Mouse (Mus musculus): ENCODE data around the gene Ap1m2. TPM values are rescaled to one million over a fixed set of nuclear protein-coding genes. Genes with fewer than 3 reads are reported as not detected.
"Not testable (repeated sequence)": the region's sequence is repeated elsewhere in the genome, so short reads cannot be mapped to it uniquely, and the experiment has no call there.

The Ap1m2 gene
- polyA plus RNA-seq, 1 experiment from 2014 or later = 53.2 TPM

- H3K9ac ChIP-seq (ENCODE audit: low read length) = no peak overlapping the region
- WGBS = 72% methylated on average over 7 of the region's 7 CpGs
- H3K27ac ChIP-seq (ENCODE audit: low read length) = no peak overlapping the region
- ATAC-seq (ENCODE audit: low read depth) = no peak
- H3K9me3 ChIP-seq (ENCODE audit: control insufficient read depth, low read length) = no peaks in the 10 kb centered on the region
- H3K4me1 ChIP-seq (replicated peaks; ENCODE audit: control insufficient read depth, insufficient read depth, low read length) = no peaks in the 10 kb centered on the region
- no peak overlapping the region for H3K4me2 ChIP-seq (ENCODE audit: low read depth, low read length)
- no peak overlapping the region for H3K4me3 ChIP-seq (ENCODE audit: low read length)
- H3K36me3 ChIP-seq (ENCODE audit: control insufficient read depth, insufficient read depth, low read length) = peaks cover 64% of the 10 kb centered on the region
- H3K27me3 ChIP-seq (ENCODE audit: control insufficient read depth, insufficient read depth, low read depth, low read length) = no peaks in the 10 kb centered on the region
These were observed 37.0 kb downstream of the Ap1m2 start for GRCm38 (mm10) chr9:21275013-21275710.

- H3K9me3 ChIP-seq (ENCODE audit: control insufficient read depth, low read length) = no peaks in the 10 kb centered on the region
- no peaks in the 10 kb centered on the region for H3K4me1 ChIP-seq (replicated peaks; ENCODE audit: control insufficient read depth, insufficient read depth, low read length)
- no peak overlapping the region for H3K4me3 ChIP-seq (ENCODE audit: low read length)
- 87% methylated on average over 3 of the region's 3 CpGs for WGBS
- H3K27me3 ChIP-seq (ENCODE audit: control insufficient read depth, insufficient read depth, low read depth, low read length) = no peaks in the 10 kb centered on the region
- no peak overlapping the region for H3K4me2 ChIP-seq (ENCODE audit: low read depth, low read length)
- no peak overlapping the region for H3K27ac ChIP-seq (ENCODE audit: low read length)
- H3K9ac ChIP-seq (ENCODE audit: low read length) = no peak overlapping the region
- ATAC-seq (ENCODE audit: low read depth) = no peak
- peaks cover 65% of the 10 kb centered on the region for H3K36me3 ChIP-seq (ENCODE audit: control insufficient read depth, insufficient read depth, low read length)
These were observed 37.8 kb downstream of the Ap1m2 start for GRCm38 (mm10) chr9:21274336-21274735.

DNA sequence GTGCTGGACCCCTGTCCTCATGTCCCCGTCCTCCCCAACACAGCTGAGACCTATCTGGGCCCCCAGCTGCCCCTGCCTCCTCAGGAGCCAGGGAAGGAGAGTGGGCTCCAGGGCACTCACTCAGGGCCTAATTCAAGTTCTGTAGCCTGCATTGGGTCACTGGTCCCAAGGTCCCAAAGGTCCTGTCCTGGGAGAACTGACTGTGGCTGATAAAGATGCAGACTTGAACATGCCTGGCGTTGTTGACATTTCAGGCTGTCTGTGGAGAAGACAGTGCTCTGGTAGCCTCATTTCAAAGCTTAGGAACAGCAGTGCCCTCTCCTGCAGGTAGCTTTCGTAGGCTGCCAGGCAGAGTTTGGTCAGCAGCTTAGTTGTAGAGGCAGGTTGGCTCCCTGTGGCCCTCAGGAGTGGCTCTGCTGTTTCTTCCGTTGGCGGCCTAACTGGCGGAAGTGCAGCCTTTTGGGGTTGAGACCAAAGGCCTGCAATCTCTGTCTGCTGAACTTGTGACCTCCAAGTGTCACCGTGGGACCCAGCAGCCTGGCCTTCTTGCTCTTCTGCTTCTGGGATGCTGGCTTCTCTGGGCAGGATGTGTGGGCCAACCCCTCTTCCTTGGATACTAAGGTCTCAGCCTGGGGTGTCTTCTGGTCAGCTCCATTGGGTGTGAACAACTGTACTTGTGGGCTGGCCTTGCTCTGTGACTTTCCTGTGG, 38.5 kb downstream of the Ap1m2 start:
- H3K9ac ChIP-seq (ENCODE audit: low read length) = no peak overlapping the region
- no peaks in the 10 kb centered on the region for H3K27me3 ChIP-seq (ENCODE audit: control insufficient read depth, insufficient read depth, low read depth, low read length)
- H3K27ac ChIP-seq (ENCODE audit: low read length) = no peak overlapping the region
- no peak overlapping the region for H3K4me2 ChIP-seq (ENCODE audit: low read depth, low read length)
- H3K9me3 ChIP-seq (ENCODE audit: control insufficient read depth, low read length) = no peaks in the 10 kb centered on the region
- H3K4me3 ChIP-seq (ENCODE audit: low read length) = no peak overlapping the region
- WGBS = 63% methylated on average over 7 of the region's 7 CpGs
- no peaks in the 10 kb centered on the region for H3K4me1 ChIP-seq (replicated peaks; ENCODE audit: control insufficient read depth, insufficient read depth, low read length)
- H3K36me3 ChIP-seq (ENCODE audit: control insufficient read depth, insufficient read depth, low read length) = peaks cover 69% of the 10 kb centered on the region
- no peak for ATAC-seq (ENCODE audit: low read depth)

DNA sequence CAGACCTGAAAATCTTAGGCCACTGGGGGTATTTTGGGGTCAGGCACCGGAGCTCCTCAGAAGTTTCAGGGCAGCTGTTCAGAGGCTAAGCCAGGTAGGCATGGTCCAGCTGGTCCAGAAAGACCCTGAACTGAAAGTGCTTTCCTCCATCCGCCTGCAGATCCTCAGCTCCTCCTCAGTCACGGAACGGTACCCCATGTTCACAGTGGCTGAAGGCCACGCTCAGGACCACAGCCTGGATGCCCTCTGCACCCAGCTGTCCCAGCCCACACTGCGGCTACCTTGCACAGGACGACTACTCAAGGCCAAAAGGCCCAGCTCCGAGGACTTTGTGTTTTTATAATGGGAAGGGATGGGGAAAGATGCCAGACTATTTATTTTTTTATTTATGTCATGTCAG, 39.0 kb downstream of the Ap1m2 start:
- WGBS = 82% methylated on average over 8 of the region's 8 CpGs
- H3K4me1 ChIP-seq (replicated peaks; ENCODE audit: control insufficient read depth, insufficient read depth, low read length) = no peaks in the 10 kb centered on the region
- H3K9me3 ChIP-seq (ENCODE audit: control insufficient read depth, low read length) = no peaks in the 10 kb centered on the region
- no peak overlapping the region for H3K27ac ChIP-seq (ENCODE audit: low read length)
- ATAC-seq (ENCODE audit: low read depth) = no peak
- H3K27me3 ChIP-seq (ENCODE audit: control insufficient read depth, insufficient read depth, low read depth, low read length) = no peaks in the 10 kb centered on the region
- H3K9ac ChIP-seq (ENCODE audit: low read length) = no peak overlapping the region
- H3K4me3 ChIP-seq (ENCODE audit: low read length) = no peak overlapping the region
- peaks cover 72% of the 10 kb centered on the region for H3K36me3 ChIP-seq (ENCODE audit: control insufficient read depth, insufficient read depth, low read length)
- H3K4me2 ChIP-seq (ENCODE audit: low read depth, low read length) = no peak overlapping the region

DNA sequence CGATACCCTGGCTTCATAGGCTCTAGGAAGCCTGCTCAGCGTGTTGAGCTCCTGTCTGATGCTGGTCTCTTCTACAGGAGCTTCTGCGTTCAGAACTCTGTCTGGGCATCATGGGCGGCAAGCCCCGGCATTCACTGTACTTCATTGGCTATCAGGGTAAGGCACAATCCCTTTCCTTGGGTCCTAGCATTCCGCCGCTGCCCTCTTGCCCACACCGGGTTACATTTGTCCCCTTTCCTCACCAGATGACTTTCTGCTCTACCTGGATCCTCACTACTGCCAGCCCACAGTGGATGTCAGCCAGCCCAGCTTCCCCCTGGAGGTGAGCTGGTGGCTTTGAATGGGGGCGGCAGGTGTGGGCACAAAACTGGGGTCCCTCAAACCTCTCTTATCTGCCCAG, 39.7 kb downstream of the Ap1m2 start:
- Histone ChIP-seq H3K9me3 (ENCODE audit: control insufficient read depth, low read length) (no peaks in the 10 kb centered on the region), H3K4me3 (ENCODE audit: low read length) (no peak overlapping the region), H3K4me1 (replicated peaks; ENCODE audit: control insufficient read depth, insufficient read depth, low read length) (no peaks in the 10 kb centered on the region), H3K4me2 (ENCODE audit: low read depth, low read length) (no peak overlapping the region), H3K36me3 (ENCODE audit: control insufficient read depth, insufficient read depth, low read length) (peaks cover 70% of the 10 kb centered on the region), H3K27me3 (ENCODE audit: control insufficient read depth, insufficient read depth, low read depth, low read length) (no peaks in the 10 kb centered on the region), H3K9ac (ENCODE audit: low read length) (no peak overlapping the region), H3K27ac (ENCODE audit: low read length) (no peak overlapping the region)
- WGBS = 88% methylated on average over 9 of the region's 9 CpGs
- no peak for ATAC-seq (ENCODE audit: low read depth)

- H3K27me3 ChIP-seq (ENCODE audit: control insufficient read depth, insufficient read depth, low read depth, low read length); H3K9ac ChIP-seq (ENCODE audit: low read length); H3K4me2 ChIP-seq (ENCODE audit: low read depth, low read length); H3K9me3 ChIP-seq (ENCODE audit: control insufficient read depth, low read length); ATAC-seq (ENCODE audit: low read depth); H3K4me3 ChIP-seq (ENCODE audit: low read length); H3K27ac ChIP-seq (ENCODE audit: low read length): not testable (repeated sequence)
- Histone ChIP-seq H3K36me3 (ENCODE audit: control insufficient read depth, insufficient read depth, low read length) (peaks cover 61% of the 10 kb centered on the region), H3K4me1 (replicated peaks; ENCODE audit: control insufficient read depth, insufficient read depth, low read length) (peaks cover 17% of the 10 kb centered on the region)
- WGBS = 69% methylated on average over 5 of the region's 5 CpGs
These were observed 42.5 kb downstream of the Ap1m2 start for GRCm38 (mm10) chr9:21269590-21269989.

GRCm38 (mm10) chr9:21268305-21268704, 43.8 kb downstream of the Ap1m2 start:
- Histone ChIP-seq H3K4me1 (replicated peaks; ENCODE audit: control insufficient read depth, insufficient read depth, low read length) (peaks cover 20% of the 10 kb centered on the region), H3K4me3 (ENCODE audit: low read length) (no peak overlapping the region), H3K9ac (ENCODE audit: low read length) (no peak overlapping the region), H3K36me3 (ENCODE audit: control insufficient read depth, insufficient read depth, low read length) (peaks cover 52% of the 10 kb centered on the region), H3K4me2 (ENCODE audit: low read depth, low read length) (no peak overlapping the region), H3K9me3 (ENCODE audit: control insufficient read depth, low read length) (no peaks in the 10 kb centered on the region), H3K27ac (ENCODE audit: low read length) (no peak overlapping the region), H3K27me3 (ENCODE audit: control insufficient read depth, insufficient read depth, low read depth, low read length) (no peaks in the 10 kb centered on the region)
- 91% methylated on average over 16 of the region's 16 CpGs for WGBS
- no peak for ATAC-seq (ENCODE audit: low read depth)

DNA sequence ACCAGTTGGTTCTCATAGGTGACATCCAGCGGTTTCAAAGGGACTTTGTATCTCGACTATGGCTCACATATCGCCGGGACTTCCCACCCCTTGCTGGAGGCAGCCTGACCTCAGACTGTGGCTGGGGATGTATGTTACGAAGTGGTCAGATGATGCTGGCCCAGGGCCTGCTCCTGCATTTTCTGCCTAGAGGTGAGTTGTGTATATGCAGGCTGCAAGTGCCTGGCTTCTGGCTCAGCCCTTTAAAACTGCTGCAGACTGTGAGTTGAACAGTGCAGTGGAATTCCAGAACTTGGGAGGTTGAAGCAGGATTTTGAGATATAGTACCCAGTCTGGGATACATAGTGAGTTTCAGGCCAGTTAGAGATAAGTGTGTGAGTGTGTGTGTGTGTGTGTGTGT, 45.2 kb downstream of the Ap1m2 start:
- Histone ChIP-seq H3K36me3 (ENCODE audit: control insufficient read depth, insufficient read depth, low read length) (peaks cover 40% of the 10 kb centered on the region), H3K9me3 (ENCODE audit: control insufficient read depth, low read length) (no peaks in the 10 kb centered on the region), H3K4me1 (replicated peaks; ENCODE audit: control insufficient read depth, insufficient read depth, low read length) (peaks cover 20% of the 10 kb centered on the region), H3K4me3 (ENCODE audit: low read length) (no peak overlapping the region), H3K27me3 (ENCODE audit: control insufficient read depth, insufficient read depth, low read depth, low read length) (no peaks in the 10 kb centered on the region), H3K4me2 (ENCODE audit: low read depth, low read length) (no peak overlapping the region), H3K27ac (ENCODE audit: low read length) (no peak overlapping the region), H3K9ac (ENCODE audit: low read length) (no peak overlapping the region; the same call in 1 of the 2 replicates)
- WGBS = 90% methylated on average over 5 of the region's 5 CpGs
- ATAC-seq (ENCODE audit: low read depth) = no peak

GRCm38 (mm10) chr9:21265611-21266010, 46.5 kb downstream of the Ap1m2 start:
- 8% methylated on average over 11 of the region's 11 CpGs for WGBS
- ATAC-seq (ENCODE audit: low read depth) = no peak

More at GRCm38 (mm10) chr9:21265611-21266010, 46.5 kb downstream of the Ap1m2 start:
- H3K4me3 ChIP-seq (ENCODE audit: low read length) = peak overlapping the region; percentile 96
- H3K27me3 ChIP-seq (ENCODE audit: control insufficient read depth, insufficient read depth, low read depth, low read length) = no peaks in the 10 kb centered on the region
- no peaks in the 10 kb centered on the region for H3K9me3 ChIP-seq (ENCODE audit: control insufficient read depth, low read length)
- peaks cover 30% of the 10 kb centered on the region for H3K36me3 ChIP-seq (ENCODE audit: control insufficient read depth, insufficient read depth, low read length)
- H3K4me2 ChIP-seq (ENCODE audit: low read depth, low read length) = peak overlapping the region; percentile 71
- H3K27ac ChIP-seq (ENCODE audit: low read length) = peak overlapping the region; percentile 79
- H3K4me1 ChIP-seq (replicated peaks; ENCODE audit: control insufficient read depth, insufficient read depth, low read length) = peaks cover 20% of the 10 kb centered on the region
- H3K9ac ChIP-seq (ENCODE audit: low read length) = peak overlapping the region; percentile 96
